Mouse (Mus musculus): ENCODE measurements around the gene Neu1.
"Not testable (repeated sequence)": the region's sequence is repeated elsewhere in the genome, so short reads cannot be mapped to it uniquely, and the experiment has no call there.

Neu1 gene

GRCm38 (mm10) chr17:34948721-34949552, 17.9 kb downstream of the Neu1 start:
- not testable (repeated sequence) for DNase-seq (ENCODE audit: low spot score in 2 of 2)

GRCm38 (mm10) chr17:34949553-34949969, 18.5 kb downstream of the Neu1 start:
- DNase-seq (ENCODE audit: low spot score in 2 of 2) = no peak

GRCm38 (mm10) chr17:34950514-34951455, 19.7 kb downstream of the Neu1 start:
- DNase-seq (ENCODE audit: low spot score in 2 of 2) = no peak

- DNase-seq (ENCODE audit: low spot score in 2 of 2) = peak in 1 of 2 experiments; percentile 26
Measured at GRCm38 (mm10) chr17:34951636-34952377, 20.8 kb downstream of the Neu1 start.

- DNase-seq (ENCODE audit: low spot score in 2 of 2) = peak; percentile 28 to 54
Measured at GRCm38 (mm10) chr17:34952378-34953040, 21.5 kb downstream of the Neu1 start.

- no peak for DNase-seq (ENCODE audit: low spot score in 2 of 2)
Measured at GRCm38 (mm10) chr17:34953258-34953657, 22.2 kb downstream of the Neu1 start.

GRCm38 (mm10) chr17:34953904-34954303, 22.9 kb downstream of the Neu1 start:
- DNase-seq (ENCODE audit: low spot score in 2 of 2) = no peak

GRCm38 (mm10) chr17:34954831-34955230, 23.8 kb downstream of the Neu1 start:
- DNase-seq (ENCODE audit: low spot score in 2 of 2) = no peak

GRCm38 (mm10) chr17:34955884-34956283, 24.8 kb downstream of the Neu1 start:
- DNase-seq (ENCODE audit: low spot score in 2 of 2) = no peak

GRCm38 (mm10) chr17:34956340-34956739, 25.3 kb downstream of the Neu1 start:
- no peak for DNase-seq (ENCODE audit: low spot score in 2 of 2)

GRCm38 (mm10) chr17:34957291-34957690, 26.2 kb downstream of the Neu1 start:
- DNase-seq (ENCODE audit: low spot score in 2 of 2) = not testable (repeated sequence)

- not testable (repeated sequence) for DNase-seq (ENCODE audit: low spot score in 2 of 2)
Measured at GRCm38 (mm10) chr17:34957966-34958365, 26.9 kb downstream of the Neu1 start.

GRCm38 (mm10) chr17:34958734-34959129, 27.7 kb downstream of the Neu1 start:
- DNase-seq (ENCODE audit: low spot score in 2 of 2) = not testable (repeated sequence)

GRCm38 (mm10) chr17:34959130-34959778, 28.2 kb downstream of the Neu1 start, which contains the start of gene Hspa1b:
Hspa1b (minus strand) TSS chr17:34959238.
- peak; percentile 69 to 72 for DNase-seq (ENCODE audit: low spot score in 2 of 2)

GRCm38 (mm10) chr17:34959881-34960515, 28.9 kb downstream of the Neu1 start:
- DNase-seq (ENCODE audit: low spot score in 2 of 2) = no peak

- no peak for DNase-seq (ENCODE audit: low spot score in 2 of 2)
Measured at GRCm38 (mm10) chr17:34960702-34961493, 29.8 kb downstream of the Neu1 start.

- no peak for DNase-seq (ENCODE audit: low spot score in 2 of 2)
Measured at GRCm38 (mm10) chr17:34962125-34962524, 31.1 kb downstream of the Neu1 start.

- DNase-seq (ENCODE audit: low spot score in 2 of 2) = no peak
Measured at GRCm38 (mm10) chr17:34962841-34963240, 31.8 kb downstream of the Neu1 start.

- DNase-seq (ENCODE audit: low spot score in 2 of 2) = no peak
Measured at GRCm38 (mm10) chr17:34964640-34965049, 33.6 kb downstream of the Neu1 start.

Data from right cerebral cortex, postnatal 36 days (tissue).